Mouse (Mus musculus) lung, postnatal 0 days (tissue): ENCODE results near the gene Zfp941.

Source experiments
- CTCF ChIP-seq: IDR thresholded peaks from 2 replicates; pipeline ENCODE4 v1.5.1; 2016; ENCODE audit warnings: antibody characterized with exemption, mild to moderate bottlenecking
- EP300 ChIP-seq: IDR thresholded peaks from 2 replicates; pipeline ENCODE4 v1.6.1; 2016; ENCODE audit warnings: antibody characterized with exemption, mild to moderate bottlenecking, control low read depth

DNA sequence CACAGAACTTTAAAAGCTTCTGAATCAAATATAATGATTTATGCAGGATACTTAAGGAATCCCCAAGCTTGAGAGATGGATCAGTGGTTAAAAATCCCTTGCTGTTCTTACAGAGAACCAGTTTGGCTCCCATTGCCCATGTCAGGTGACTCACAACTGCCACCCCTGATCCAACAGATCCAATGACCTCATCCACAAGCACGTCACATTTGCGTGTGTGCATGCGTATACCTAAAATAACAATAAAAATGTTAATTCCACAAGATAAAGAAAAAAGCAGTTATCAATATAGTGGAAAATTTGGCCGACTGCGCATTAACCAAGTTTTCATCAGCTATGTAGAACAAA, 699 bp downstream of the Zfp941 start:
- TF ChIP-seq CTCF (no peak), EP300 (no peak)
